Mouse (Mus musculus): ENCODE results near the gene Pkp4. TPM values are rescaled to one million over a fixed set of nuclear protein-coding genes. Genes with fewer than 3 reads are reported as not detected.

Gene Pkp4
- polyA plus RNA-seq, 1 experiment from 2014 or later, result 32.4 TPM

- peaks cover 33% of the 10 kb centered on the region for H3K36me3 ChIP-seq
- 84% methylated on average over 10 of the region's 10 CpGs for WGBS
- H3K4me2 ChIP-seq, result no peak overlapping the region
- no peak overlapping the region for H3K4me3 ChIP-seq
- no peak for ATAC-seq (ENCODE audit: extremely low read depth, insufficient number of reproducible peaks, low FRiP score, low TSS enrichment)
- H3K27me3 ChIP-seq (replicated peaks), result no peaks in the 10 kb centered on the region
- no peak overlapping the region for H3K27ac ChIP-seq (replicated peaks)
- no peak overlapping the region for H3K9ac ChIP-seq
- peaks cover 18% of the 10 kb centered on the region for H3K4me1 ChIP-seq
- H3K9me3 ChIP-seq, result no peaks in the 10 kb centered on the region
These were observed 79.3 kb downstream of the Pkp4 start for GRCm38 (mm10) chr2:59239841-59240395.

GRCm38 (mm10) chr2:59242117-59242516 lies 81.5 kb downstream of the Pkp4 start:
- no peaks in the 10 kb centered on the region for H3K27me3 ChIP-seq (replicated peaks)
- H3K4me1 ChIP-seq, result peaks cover 7% of the 10 kb centered on the region
- H3K4me2 ChIP-seq, result no peak overlapping the region
- no peak overlapping the region for H3K9ac ChIP-seq
- no peak for ATAC-seq (ENCODE audit: extremely low read depth, insufficient number of reproducible peaks, low FRiP score, low TSS enrichment)
- peaks cover 30% of the 10 kb centered on the region for H3K36me3 ChIP-seq
- no peak overlapping the region for H3K27ac ChIP-seq (replicated peaks)
- H3K4me3 ChIP-seq, result no peak overlapping the region
- no peaks in the 10 kb centered on the region for H3K9me3 ChIP-seq
- WGBS, result 87% methylated on average over 10 of the region's 10 CpGs

GRCm38 (mm10) chr2:59244273-59245097 lies 83.8 kb downstream of the Pkp4 start:
- 80% methylated on average over 12 of the region's 12 CpGs for WGBS
- Histone ChIP-seq H3K4me3 (no peak overlapping the region), H3K27ac (replicated peaks) (no peak overlapping the region), H3K36me3 (peaks cover 16% of the 10 kb centered on the region), H3K4me2 (no peak overlapping the region), H3K27me3 (replicated peaks) (no peaks in the 10 kb centered on the region), H3K4me1 (peaks cover 6% of the 10 kb centered on the region; the same call in 1 of the 2 replicates), H3K9ac (no peak overlapping the region), H3K9me3 (no peaks in the 10 kb centered on the region)
- ATAC-seq (ENCODE audit: extremely low read depth, insufficient number of reproducible peaks, low FRiP score, low TSS enrichment), result no peak

GRCm38 (mm10) chr2:59245098-59245388 lies 84.4 kb downstream of the Pkp4 start:
- Histone ChIP-seq H3K9ac (no peak overlapping the region), H3K36me3 (peaks cover 11% of the 10 kb centered on the region), H3K27me3 (replicated peaks) (no peaks in the 10 kb centered on the region), H3K9me3 (no peaks in the 10 kb centered on the region), H3K4me3 (no peak overlapping the region), H3K4me1 (peaks cover 6% of the 10 kb centered on the region; the same call in 1 of the 2 replicates), H3K27ac (replicated peaks) (no peak overlapping the region), H3K4me2 (no peak overlapping the region)
- ATAC-seq (ENCODE audit: extremely low read depth, insufficient number of reproducible peaks, low FRiP score, low TSS enrichment), result no peak
- WGBS, result 85% methylated on average over 3 of the region's 3 CpGs

- Histone ChIP-seq H3K4me2 (no peak overlapping the region), H3K9ac (no peak overlapping the region), H3K36me3 (peaks cover 4% of the 10 kb centered on the region), H3K27ac (replicated peaks) (no peak overlapping the region), H3K27me3 (replicated peaks) (no peaks in the 10 kb centered on the region), H3K4me1 (peaks cover 6% of the 10 kb centered on the region; the same call in 1 of the 2 replicates), H3K4me3 (no peak overlapping the region), H3K9me3 (no peaks in the 10 kb centered on the region)
- 83% methylated on average over 3 of the region's 3 CpGs for WGBS
- ATAC-seq (ENCODE audit: extremely low read depth, insufficient number of reproducible peaks, low FRiP score, low TSS enrichment), result no peak
These were observed 88.2 kb downstream of the Pkp4 start for GRCm38 (mm10) chr2:59248806-59249205.

- peaks cover 6% of the 10 kb centered on the region; the same call in 1 of the 2 replicates for H3K4me1 ChIP-seq
- H3K9me3 ChIP-seq, result no peaks in the 10 kb centered on the region
- H3K36me3 ChIP-seq, result 0 out of 2 replicates have a peak, but pooled peaks cover 2% of the 10 kb centered on the region
- H3K4me2 ChIP-seq, result no peak overlapping the region
- H3K27me3 ChIP-seq (replicated peaks), result no peaks in the 10 kb centered on the region
- H3K27ac ChIP-seq (replicated peaks), result no peak overlapping the region
- H3K4me3 ChIP-seq, result no peak overlapping the region
- H3K9ac ChIP-seq, result no peak overlapping the region
- no peak for ATAC-seq (ENCODE audit: extremely low read depth, insufficient number of reproducible peaks, low FRiP score, low TSS enrichment)
These were observed 92.2 kb downstream of the Pkp4 start for GRCm38 (mm10) chr2:59252818-59253217.

- H3K36me3 ChIP-seq, result 0 out of 2 replicates have a peak, but pooled peaks cover 2% of the 10 kb centered on the region
- H3K27me3 ChIP-seq (replicated peaks), result no peaks in the 10 kb centered on the region
- no peak for ATAC-seq (ENCODE audit: extremely low read depth, insufficient number of reproducible peaks, low FRiP score, low TSS enrichment)
- H3K4me2 ChIP-seq, result no peak overlapping the region
- H3K9me3 ChIP-seq, result no peaks in the 10 kb centered on the region
- no peak overlapping the region for H3K27ac ChIP-seq (replicated peaks)
- H3K9ac ChIP-seq, result no peak overlapping the region
- H3K4me3 ChIP-seq, result no peak overlapping the region
- peaks cover 8% of the 10 kb centered on the region; the same call in 1 of the 2 replicates for H3K4me1 ChIP-seq
- WGBS, result 94% methylated on average over 3 of the region's 3 CpGs
These were observed 92.8 kb downstream of the Pkp4 start for GRCm38 (mm10) chr2:59253435-59253834.

- Histone ChIP-seq H3K4me2 (no peak overlapping the region), H3K27me3 (replicated peaks) (no peaks in the 10 kb centered on the region), H3K36me3 (no peaks in the 10 kb centered on the region), H3K27ac (replicated peaks) (no peak overlapping the region), H3K4me3 (no peak overlapping the region), H3K9me3 (no peaks in the 10 kb centered on the region), H3K9ac (no peak overlapping the region), H3K4me1 (peaks cover 4% of the 10 kb centered on the region; the same call in 1 of the 2 replicates)
- ATAC-seq (ENCODE audit: extremely low read depth, insufficient number of reproducible peaks, low FRiP score, low TSS enrichment), result no peak
- 73% methylated on average over 6 of the region's 6 CpGs for WGBS
These were observed 98.2 kb downstream of the Pkp4 start for GRCm38 (mm10) chr2:59258821-59259231.

GRCm38 (mm10) chr2:59259346-59259745 lies 98.7 kb downstream of the Pkp4 start:
- 87% methylated on average over 6 of the region's 6 CpGs for WGBS
- ATAC-seq (ENCODE audit: extremely low read depth, insufficient number of reproducible peaks, low FRiP score, low TSS enrichment), result no peak
- Histone ChIP-seq H3K36me3 (no peaks in the 10 kb centered on the region), H3K4me3 (no peak overlapping the region), H3K27me3 (replicated peaks) (no peaks in the 10 kb centered on the region), H3K9ac (no peak overlapping the region), H3K27ac (replicated peaks) (no peak overlapping the region), H3K9me3 (no peaks in the 10 kb centered on the region), H3K4me2 (no peak overlapping the region), H3K4me1 (peaks cover 9% of the 10 kb centered on the region; the same call in 1 of the 2 replicates)

- no peak for ATAC-seq (ENCODE audit: extremely low read depth, insufficient number of reproducible peaks, low FRiP score, low TSS enrichment)
- H3K27me3 ChIP-seq (replicated peaks), result no peaks in the 10 kb centered on the region
- H3K9ac ChIP-seq, result no peak overlapping the region
- H3K4me2 ChIP-seq, result no peak overlapping the region
- H3K27ac ChIP-seq (replicated peaks), result no peak overlapping the region
- H3K4me1 ChIP-seq, result peaks cover 16% of the 10 kb centered on the region
- 73% methylated on average over 2 of the region's 2 CpGs for WGBS
- H3K4me3 ChIP-seq, result no peak overlapping the region
- H3K36me3 ChIP-seq, result peaks cover 2% of the 10 kb centered on the region; the same call in 1 of the 2 replicates
- H3K9me3 ChIP-seq, result no peaks in the 10 kb centered on the region
These were observed 100.6 kb downstream of the Pkp4 start for GRCm38 (mm10) chr2:59261203-59261602.

- 46% methylated on average over 14 of the region's 14 CpGs for WGBS
- H3K4me3 ChIP-seq, result no peak overlapping the region
- ATAC-seq (ENCODE audit: extremely low read depth, insufficient number of reproducible peaks, low FRiP score, low TSS enrichment), result no peak
- no peaks in the 10 kb centered on the region for H3K27me3 ChIP-seq (replicated peaks)
- no peaks in the 10 kb centered on the region for H3K9me3 ChIP-seq
- peaks cover 16% of the 10 kb centered on the region for H3K36me3 ChIP-seq
- peak overlapping the region; percentile 57 for H3K27ac ChIP-seq (replicated peaks)
- no peak overlapping the region for H3K9ac ChIP-seq
- peak overlapping the region; percentile 46 for H3K4me2 ChIP-seq
- peaks cover 42% of the 10 kb centered on the region for H3K4me1 ChIP-seq
These were observed 105.8 kb downstream of the Pkp4 start for GRCm38 (mm10) chr2:59266428-59266827.
